Mouse (Mus musculus): Measurements from ENCODE around the gene Smbd1. TPM values are rescaled to one million over a fixed set of nuclear protein-coding genes. Genes with fewer than 3 reads are reported as not detected.

Smbd1 gene
- 1.5 and 2.1 TPM in 2 replicates for polyA plus RNA-seq (2012; rRNA removed)

DNA sequence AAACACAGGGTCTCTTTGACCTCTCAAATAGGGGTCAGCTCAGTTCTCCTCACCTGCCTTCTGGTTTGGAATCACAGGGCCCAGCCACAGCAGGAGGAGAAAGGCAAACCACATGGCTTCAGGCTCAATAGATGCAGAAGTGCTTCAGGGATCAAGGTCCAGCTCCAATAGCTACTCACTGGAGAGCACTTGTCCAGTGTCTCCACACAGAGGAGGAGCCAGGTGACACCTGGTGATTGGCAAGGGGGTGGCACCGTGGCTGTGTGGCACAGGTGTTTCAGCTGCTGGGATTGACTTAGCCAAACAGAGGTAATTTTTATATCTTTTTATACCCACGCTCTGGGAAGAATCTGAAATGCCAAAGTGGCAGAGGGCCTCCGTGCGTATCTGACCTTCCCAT is at the start of gene Smbd1:
Gene Smbd1 (minus strand): TSS at position 157 of the 400 bp plus-strand sequence.
- no peaks in the 10 kb centered on the region for H3K36me3 ChIP-seq (ENCODE audit: control insufficient read depth, insufficient read depth, low read length)
- peaks cover 25% of the 10 kb centered on the region for H3K4me1 ChIP-seq (ENCODE audit: control insufficient read depth, insufficient read depth, insufficient read length, low read length)
- 39% methylated on average over 4 of the region's 4 CpGs for WGBS
- H3K27ac ChIP-seq (ENCODE audit: insufficient read depth, low read depth, low read length) = no peak within 1 kb of the TSS
- H3K4me3 ChIP-seq (ENCODE audit: low read depth, low read length) = no peak within 1 kb of the TSS
- TF ChIP-seq CTCF (IDR thresholded peaks at IDR 0.05; ENCODE audit: extremely low read depth, insufficient read length, insufficient replicate concordance, low read depth, low read length) (peak; percentile 31; the same call in 1 of the 2 replicates), POLR2A (IDR thresholded peaks at IDR 0.05; ENCODE audit: low read depth, low read length) (no peak)
- no peaks in the 10 kb centered on the region for H3K27me3 ChIP-seq (ENCODE audit: control insufficient read depth, insufficient read depth, low read length)

DNA sequence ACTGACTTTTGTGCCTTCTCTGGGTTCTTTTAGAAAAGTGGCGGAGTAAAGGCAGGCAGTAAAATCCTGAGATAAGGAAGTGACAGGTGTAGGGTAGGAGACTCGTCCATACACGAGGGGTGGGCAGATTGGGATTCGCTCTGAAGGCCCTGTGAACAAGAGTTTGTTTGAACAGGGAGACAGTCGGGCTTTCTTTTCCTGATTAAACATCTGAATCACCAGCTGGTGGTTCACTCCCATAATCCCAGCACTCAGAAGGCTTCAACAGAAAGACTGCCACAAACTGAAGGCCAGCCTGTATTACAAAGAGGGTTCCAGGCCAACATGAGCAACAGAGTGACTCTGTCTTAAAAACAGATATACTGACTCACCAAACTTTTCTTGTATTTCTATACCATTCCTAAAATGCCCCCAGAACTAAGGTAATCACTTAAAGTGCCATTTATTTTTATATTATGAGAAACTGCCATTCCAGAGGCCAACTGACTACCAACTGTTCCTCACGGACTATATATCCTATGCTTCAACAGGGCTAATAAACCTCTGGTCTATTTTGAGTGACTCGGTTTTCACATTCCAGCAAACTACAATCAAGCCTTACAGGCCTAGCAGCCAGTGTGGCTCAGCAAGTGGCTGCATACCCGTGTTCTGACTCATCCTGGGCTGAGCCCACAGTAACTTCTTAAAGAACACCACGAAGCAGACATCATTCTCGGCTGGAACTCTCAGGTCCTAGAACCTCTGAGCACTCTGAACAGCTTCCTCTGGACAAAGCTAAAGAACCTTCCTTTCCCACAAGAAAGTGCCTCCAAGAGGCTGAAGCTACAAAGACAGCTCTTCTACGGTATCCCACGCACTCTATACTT is 48.7 kb upstream of the Smbd1 start:
- WGBS = 33% methylated on average over 12 of the region's 12 CpGs
- H3K27ac ChIP-seq (ENCODE audit: insufficient read depth, low read depth, low read length) = peak overlapping the region; percentile 70

DNA sequence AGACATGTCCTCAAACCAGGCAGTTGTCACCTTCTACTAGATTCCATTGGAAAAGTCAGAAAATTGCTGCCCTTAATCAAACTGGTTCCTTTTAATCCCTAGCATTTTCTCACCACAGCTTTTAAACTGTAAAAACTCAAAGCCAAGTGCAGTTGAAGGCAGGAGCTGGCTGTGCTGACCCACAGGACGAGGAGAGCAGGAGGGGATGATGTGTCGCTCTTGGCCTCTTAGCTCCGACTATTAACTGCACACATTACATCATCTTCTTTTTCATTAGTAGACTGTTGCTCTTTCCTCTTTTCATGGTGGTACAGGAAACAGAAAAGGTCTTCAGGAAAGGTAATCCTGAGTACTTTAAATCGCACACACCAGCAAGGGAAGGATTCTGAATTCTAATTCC is 48.1 kb upstream of the Smbd1 start:
- Histone ChIP-seq H3K4me3 (ENCODE audit: low read depth, low read length) (no peak overlapping the region), H3K36me3 (ENCODE audit: control insufficient read depth, insufficient read depth, low read length) (peaks cover 22% of the 10 kb centered on the region), H3K4me1 (ENCODE audit: control insufficient read depth, insufficient read depth, insufficient read length, low read length) (no peaks in the 10 kb centered on the region; the same call in 1 of the 2 replicates), H3K27ac (ENCODE audit: insufficient read depth, low read depth, low read length) (peak overlapping the region; percentile 70), H3K27me3 (ENCODE audit: control insufficient read depth, insufficient read depth, low read length) (no peaks in the 10 kb centered on the region)
- WGBS = 26% methylated on average over 4 of the region's 4 CpGs
- TF ChIP-seq CTCF (IDR thresholded peaks at IDR 0.05; ENCODE audit: extremely low read depth, insufficient read length, insufficient replicate concordance, low read depth, low read length) (no peak), POLR2A (IDR thresholded peaks at IDR 0.05; ENCODE audit: low read depth, low read length) (no peak)

More for the DNA sequence above, 48.7 kb upstream of the Smbd1 start:
- Histone ChIP-seq H3K4me3 (ENCODE audit: low read depth, low read length) (no peak overlapping the region), H3K4me1 (ENCODE audit: control insufficient read depth, insufficient read depth, insufficient read length, low read length) (no peaks in the 10 kb centered on the region; the same call in 1 of the 2 replicates), H3K27me3 (ENCODE audit: control insufficient read depth, insufficient read depth, low read length) (no peaks in the 10 kb centered on the region), H3K36me3 (ENCODE audit: control insufficient read depth, insufficient read depth, low read length) (peaks cover 22% of the 10 kb centered on the region)
- TF ChIP-seq CTCF (IDR thresholded peaks at IDR 0.05; ENCODE audit: extremely low read depth, insufficient read length, insufficient replicate concordance, low read depth, low read length) (no peak), POLR2A (IDR thresholded peaks at IDR 0.05; ENCODE audit: low read depth, low read length) (no peak)

DNA sequence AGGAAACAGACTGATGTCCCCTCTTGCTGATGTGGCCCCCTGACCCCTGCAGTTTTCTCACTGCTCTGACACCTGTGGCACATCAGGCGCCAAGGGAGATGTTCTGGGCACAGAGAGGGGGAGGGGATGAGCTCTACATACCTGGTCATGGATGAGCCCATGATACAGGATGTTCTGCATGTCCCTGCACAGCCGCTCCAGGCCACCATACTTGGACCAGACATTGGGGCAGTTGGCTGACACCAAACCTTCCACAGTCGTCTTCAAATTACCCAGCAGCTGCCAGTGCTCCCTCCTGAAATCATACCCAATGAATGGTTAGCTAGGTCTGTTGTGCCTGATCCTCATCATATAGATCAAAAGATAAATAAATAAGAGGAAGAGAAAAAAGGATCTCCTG is 46.5 kb upstream of the Smbd1 start:
- Histone ChIP-seq H3K27ac (ENCODE audit: insufficient read depth, low read depth, low read length) (no peak overlapping the region), H3K36me3 (ENCODE audit: control insufficient read depth, insufficient read depth, low read length) (peaks cover 26% of the 10 kb centered on the region), H3K4me3 (ENCODE audit: low read depth, low read length) (no peak overlapping the region), H3K4me1 (ENCODE audit: control insufficient read depth, insufficient read depth, insufficient read length, low read length) (no peaks in the 10 kb centered on the region; the same call in 1 of the 2 replicates), H3K27me3 (ENCODE audit: control insufficient read depth, insufficient read depth, low read length) (no peaks in the 10 kb centered on the region)
- WGBS = 91% methylated on average over 3 of the region's 3 CpGs
- TF ChIP-seq CTCF (IDR thresholded peaks at IDR 0.05; ENCODE audit: extremely low read depth, insufficient read length, insufficient replicate concordance, low read depth, low read length) (no peak), POLR2A (IDR thresholded peaks at IDR 0.05; ENCODE audit: low read depth, low read length) (no peak)

DNA sequence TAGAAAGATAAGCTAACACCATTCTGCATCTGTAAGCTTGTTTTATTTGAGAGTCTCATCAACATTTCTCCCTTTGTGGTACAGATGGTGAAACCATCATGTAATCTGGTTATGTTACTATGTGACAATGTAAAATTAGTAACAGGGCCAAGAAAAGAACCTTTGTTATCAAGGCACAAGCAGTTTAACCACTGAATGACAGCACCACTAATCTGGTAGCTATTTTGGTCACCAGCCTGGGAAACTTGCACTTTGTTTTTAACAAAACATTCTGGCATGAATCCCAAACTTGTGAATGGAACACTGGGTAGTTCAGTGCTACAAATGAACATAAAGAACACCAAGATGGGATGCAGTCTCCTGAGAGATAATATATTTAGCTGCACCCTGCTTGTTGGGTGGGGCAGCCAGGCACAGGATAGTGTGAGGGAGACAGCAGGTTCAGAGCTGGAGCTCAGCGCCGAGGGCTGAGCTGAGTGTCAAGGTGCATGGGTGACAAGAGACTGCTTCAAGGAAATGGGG is 43.8 kb upstream of the Smbd1 start:
- H3K4me1 ChIP-seq (ENCODE audit: control insufficient read depth, insufficient read depth, insufficient read length, low read length) = peaks cover 4% of the 10 kb centered on the region; the same call in 1 of the 2 replicates
- WGBS = 73% methylated on average over 2 of the region's 2 CpGs
- no peak overlapping the region for H3K4me3 ChIP-seq (ENCODE audit: low read depth, low read length)
- no peaks in the 10 kb centered on the region for H3K27me3 ChIP-seq (ENCODE audit: control insufficient read depth, insufficient read depth, low read length)
- H3K27ac ChIP-seq (ENCODE audit: insufficient read depth, low read depth, low read length) = no peak overlapping the region
- TF ChIP-seq CTCF (IDR thresholded peaks at IDR 0.05; ENCODE audit: extremely low read depth, insufficient read length, insufficient replicate concordance, low read depth, low read length) (no peak), POLR2A (IDR thresholded peaks at IDR 0.05; ENCODE audit: low read depth, low read length) (no peak)
- peaks cover 28% of the 10 kb centered on the region for H3K36me3 ChIP-seq (ENCODE audit: control insufficient read depth, insufficient read depth, low read length)

DNA sequence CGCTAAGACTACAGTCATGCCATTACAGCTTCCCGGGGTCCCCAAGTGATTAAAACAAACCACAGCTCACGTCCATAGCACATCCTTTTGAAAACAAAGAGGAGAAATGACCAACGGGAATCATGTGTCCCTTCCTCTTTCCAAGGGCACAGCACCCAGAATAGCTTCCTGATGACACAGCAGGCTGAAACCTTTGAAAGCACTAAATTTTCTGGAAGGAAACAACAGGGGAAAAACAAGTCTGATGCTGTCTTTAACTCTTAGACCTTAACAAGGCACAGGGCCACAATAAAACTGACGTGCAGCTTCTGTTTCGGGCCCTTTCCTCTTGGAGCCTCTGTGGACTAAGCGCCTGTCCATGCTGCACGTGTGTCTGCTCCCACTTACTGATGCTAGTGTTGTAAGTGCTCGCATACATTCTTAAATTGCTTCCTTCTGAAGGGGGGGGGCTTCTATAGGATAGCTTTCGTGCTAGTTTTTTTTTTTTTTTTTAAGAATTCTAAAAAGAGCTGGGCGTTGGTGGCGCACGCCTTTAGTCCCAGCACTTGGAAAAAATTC is 43.3 kb upstream of the Smbd1 start:
- H3K4me1 ChIP-seq (ENCODE audit: control insufficient read depth, insufficient read depth, insufficient read length, low read length) = peaks cover 4% of the 10 kb centered on the region; the same call in 1 of the 2 replicates
- TF ChIP-seq CTCF (IDR thresholded peaks at IDR 0.05; ENCODE audit: extremely low read depth, insufficient read length, insufficient replicate concordance, low read depth, low read length) (no peak), POLR2A (IDR thresholded peaks at IDR 0.05; ENCODE audit: low read depth, low read length) (no peak)
- no peak overlapping the region for H3K4me3 ChIP-seq (ENCODE audit: low read depth, low read length)
- no peaks in the 10 kb centered on the region for H3K27me3 ChIP-seq (ENCODE audit: control insufficient read depth, insufficient read depth, low read length)
- H3K36me3 ChIP-seq (ENCODE audit: control insufficient read depth, insufficient read depth, low read length) = peaks cover 33% of the 10 kb centered on the region
- H3K27ac ChIP-seq (ENCODE audit: insufficient read depth, low read depth, low read length) = no peak overlapping the region
- WGBS = 83% methylated on average over 13 of the region's 13 CpGs

Measured in small intestine, adult 2 months (tissue).